ENCODE assay signal across 10 mouse cellular contexts in the genomic region with DNA sequence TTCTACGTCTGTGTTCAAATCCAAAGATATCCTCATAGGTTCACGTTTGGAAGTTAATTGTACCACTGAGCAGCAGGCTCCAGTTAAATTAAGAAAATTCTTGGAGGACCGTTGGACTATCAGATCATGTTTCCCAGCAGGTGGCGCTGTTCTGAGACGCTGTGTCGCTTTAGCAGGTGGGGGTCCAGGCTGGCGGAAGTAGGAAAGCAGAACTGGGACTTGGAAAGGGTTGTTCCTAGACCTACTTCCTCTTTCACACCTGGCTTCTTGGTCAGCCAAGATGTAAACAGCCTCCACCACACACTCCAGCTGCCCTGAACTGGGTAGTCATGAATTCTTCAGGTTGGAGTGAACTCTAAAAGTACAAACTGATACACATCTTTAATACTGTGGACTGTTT.
DNase-seq lines count a peak whose midpoint lies in the region; ATAC-seq lines count a peak whose summit lies in the region.
"Had no signal": no experiment of that assay in that cellular context is flagged by ENCODE, and none has a peak within 500 bp of the region (broad histone marks: within the 10 kb centered on the region; RNA-seq: fewer than 3 reads in every experiment).

No protein-coding gene starts in this region.

- no peaks in the 10 kb centered on the region for H3K36me3 ChIP-seq in forebrain, embryonic 12.5 days (replicated peaks)
- H3K36me3 ChIP-seq: heart, embryonic 15.5 days had no signal

- 0 out of 2 replicates have a peak, but pooled peaks have one; percentile 20 for ATAC-seq in erythroblast, adult 5-6 weeks (replicated peaks; ENCODE audit: low FRiP score, poor library complexity, severe bottlenecking)
- no peak for ATAC-seq in forebrain, embryonic 12.5 days (ENCODE audit: low FRiP score)

- no peak overlapping the region for H3K4me2 ChIP-seq in forebrain, embryonic 12.5 days
- H3K4me2 ChIP-seq: heart, embryonic 15.5 days had no signal

- DNase-seq in adrenal gland, adult (ENCODE audit: inconsistent age in 2 of 2, low spot score in 1 of 2) = peak; percentile 13 to 56
- DNase-seq in adrenal gland, adult 2 months = no peak
- DNase-seq in left cerebral cortex, postnatal 4 days = peak; percentile 9
- DNase-seq in left cerebral cortex, adult 9 months (ENCODE audit: low spot score in 2 of 2) = no peak
- DNase-seq in retina, postnatal 1 day = peak; percentile 40
- no peak for DNase-seq in layer of hippocampus, adult 9-11 months

- no peak overlapping the region for H3K27ac ChIP-seq in forebrain, embryonic 12.5 days
- H3K27ac ChIP-seq: heart, embryonic 15.5 days had no signal

- no peaks in the 10 kb centered on the region for H3K4me1 ChIP-seq in forebrain, embryonic 12.5 days
- H3K4me1 ChIP-seq: heart, embryonic 15.5 days had no signal

- H3K9ac ChIP-seq in forebrain, embryonic 12.5 days = no peak overlapping the region
- H3K9ac ChIP-seq: heart, embryonic 15.5 days had no signal

- no peak overlapping the region for H3K4me3 ChIP-seq in forebrain, embryonic 12.5 days (replicated peaks)
- H3K4me3 ChIP-seq: heart, embryonic 15.5 days; myocyte had no signal

- WGBS in forebrain, embryonic 12.5 days = 57% methylated on average over 7 of the region's 7 CpGs

- intact Hi-C loops in left cerebral cortex, postnatal 4 days (cut with DNase I) = no loop called here

- no peaks in the 10 kb centered on the region for H3K27me3 ChIP-seq in forebrain, embryonic 12.5 days
- H3K27me3 ChIP-seq: heart, embryonic 15.5 days had no signal

- H3K9me3 ChIP-seq in forebrain, embryonic 12.5 days = no peaks in the 10 kb centered on the region
- H3K9me3 ChIP-seq: heart, embryonic 15.5 days had no signal

Comparison
In these comparisons a context has a peak if more than half of its experiments do, and no peak if none do; other contexts are left out.
1. DNase-seq: peak in adrenal gland, adult (2 of 2), left cerebral cortex, postnatal 4 days (single experiment) and retina, postnatal 1 day (single experiment); none in adrenal gland, adult 2 months (single experiment), left cerebral cortex, adult 9 months (0 of 2) and layer of hippocampus, adult 9-11 months (single experiment).